Mouse (Mus musculus): ENCODE data around the gene Il21r. TPM values are rescaled to one million over a fixed set of nuclear protein-coding genes. Genes with fewer than 3 reads are reported as not detected.

Gene Il21r
- total and polyA plus RNA-seq, 3 experiments, result 0.06 TPM; not detected in 2

DNA sequence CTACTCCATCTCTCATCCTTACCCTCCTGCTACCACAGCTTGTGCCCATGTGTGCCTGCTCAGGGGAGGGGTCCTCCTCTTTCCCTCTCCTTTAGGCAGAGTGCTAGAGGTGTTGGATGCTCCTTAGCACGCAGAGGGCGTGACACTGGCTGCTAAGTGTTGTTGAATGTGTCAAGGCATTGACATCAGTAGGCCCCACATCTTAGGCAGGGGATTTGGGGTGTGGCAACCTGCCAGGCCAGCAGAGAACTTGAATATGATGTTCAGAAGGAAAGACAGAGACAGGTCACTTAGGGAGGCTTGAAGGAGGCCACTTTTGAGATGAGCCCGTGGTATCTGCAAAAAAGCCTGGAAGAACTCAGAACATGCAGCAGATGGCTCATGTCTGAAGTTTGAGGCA, 25.1 kb upstream of the Il21r start:
- Histone ChIP-seq H3K36me3 (ENCODE audit: control insufficient read depth in 1 of 2, insufficient read depth in 2 of 2, low read length in 2 of 2) (no peaks in the 10 kb centered on the region), H3K9ac (ENCODE audit: control insufficient read depth, low read depth, low read length, poor library complexity, severe bottlenecking) (no peak overlapping the region), H3K27me3 (ENCODE audit: control insufficient read depth in 1 of 2, insufficient read depth in 2 of 2, low read length in 2 of 2) (no peaks in the 10 kb centered on the region), H3K27ac (ENCODE audit: control insufficient read depth, low read depth, low read length) (no peak overlapping the region), H3K79me2 (ENCODE audit: control insufficient read depth, insufficient read depth, low read length, poor library complexity) (no peaks in the 10 kb centered on the region), H3K4me3 (ENCODE audit: control insufficient read depth in 1 of 2, insufficient read depth in 1 of 2, low read depth in 2 of 2, low read length in 2 of 2) (no peak overlapping the region), H3K9me3 (replicated peaks; ENCODE audit: insufficient read depth, low read length) (no peaks in the 10 kb centered on the region), H3K4me1 (ENCODE audit: control insufficient read depth in 1 of 2, insufficient read depth in 2 of 2, low read length in 2 of 2) (peaks cover 0 to 4% of the 10 kb centered on the region in 2 experiments; a peak in 1 of 4 replicates)
- no peak for DNase-seq (ENCODE audit: low read depth, low spot score)
- TF ChIP-seq CHD1 (IDR thresholded peaks at IDR 0.05; ENCODE audit: low read depth, low read length), result no peak
- no peak for TF ChIP-seq MYC (IDR thresholded peaks at IDR 0.05; ENCODE audit: low read depth, low read length)
- no peak for TF ChIP-seq RAD21 (IDR thresholded peaks at IDR 0.05; ENCODE audit: low read depth, low read length)
- TF ChIP-seq NELFE (IDR thresholded peaks at IDR 0.05; ENCODE audit: low read depth, low read length), result no peak
- no peak for TF ChIP-seq TCF12 (IDR thresholded peaks at IDR 0.05; ENCODE audit: low read depth, low read length)

DNA sequence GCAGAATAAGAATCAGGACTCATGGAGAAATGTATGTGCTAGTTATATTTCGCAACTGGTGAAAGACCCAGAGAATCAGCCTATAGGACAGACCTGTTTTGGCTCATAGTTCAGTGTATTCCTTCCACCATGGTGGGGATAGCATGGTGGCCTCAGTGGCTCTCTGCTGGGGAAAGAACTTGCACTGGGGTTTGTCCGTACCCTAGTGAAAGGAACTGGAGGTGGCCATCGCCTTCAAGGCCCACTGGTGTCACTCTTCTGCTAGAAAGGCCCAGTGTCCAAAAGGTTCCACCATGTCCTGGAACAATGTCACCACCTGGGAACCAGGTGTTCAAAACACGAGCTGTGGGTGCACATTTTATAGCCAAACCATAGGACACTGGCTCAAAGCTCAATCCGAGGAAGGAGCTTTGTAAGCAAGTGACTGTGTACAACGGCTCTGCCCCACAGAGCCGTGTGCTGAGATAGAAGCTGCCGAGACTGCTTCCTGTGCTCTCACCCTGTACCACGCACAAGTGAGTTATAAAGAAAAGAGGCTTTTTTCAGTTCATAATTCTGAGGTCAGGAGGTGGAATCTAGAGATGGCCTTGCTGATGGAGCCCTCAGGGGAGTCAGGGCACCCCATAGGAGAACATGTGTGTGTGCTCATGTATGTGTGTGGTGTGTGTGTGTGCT, 23.5 kb upstream of the Il21r start:
- Histone ChIP-seq H3K36me3 (ENCODE audit: control insufficient read depth in 1 of 2, insufficient read depth in 2 of 2, low read length in 2 of 2) (no peaks in the 10 kb centered on the region), H3K4me1 (ENCODE audit: control insufficient read depth in 1 of 2, insufficient read depth in 2 of 2, low read length in 2 of 2) (peaks cover 0 to 4% of the 10 kb centered on the region in 2 experiments; a peak in 1 of 4 replicates), H3K9me3 (replicated peaks; ENCODE audit: insufficient read depth, low read length) (no peaks in the 10 kb centered on the region), H3K27ac (ENCODE audit: control insufficient read depth, low read depth, low read length) (no peak overlapping the region), H3K79me2 (ENCODE audit: control insufficient read depth, insufficient read depth, low read length, poor library complexity) (no peaks in the 10 kb centered on the region), H3K4me3 (ENCODE audit: control insufficient read depth in 1 of 2, insufficient read depth in 1 of 2, low read depth in 2 of 2, low read length in 2 of 2) (no peak overlapping the region), H3K27me3 (ENCODE audit: control insufficient read depth in 1 of 2, insufficient read depth in 2 of 2, low read length in 2 of 2) (no peaks in the 10 kb centered on the region), H3K9ac (ENCODE audit: control insufficient read depth, low read depth, low read length, poor library complexity, severe bottlenecking) (no peak overlapping the region)
- no peak for DNase-seq (ENCODE audit: low read depth, low spot score)
- TF ChIP-seq HCFC1 (IDR thresholded peaks at IDR 0.05; ENCODE audit: low read depth, low read length) (no peak), SIN3A (IDR thresholded peaks at IDR 0.05; ENCODE audit: low read length) (no peak), RAD21 (IDR thresholded peaks at IDR 0.05; ENCODE audit: low read depth, low read length) (no peak), ZNF384 (IDR thresholded peaks at IDR 0.05; ENCODE audit: low read depth, low read length) (no peak), ELF1 (IDR thresholded peaks at IDR 0.05; ENCODE audit: low read depth, low read length) (no peak), CHD2 (IDR thresholded peaks at IDR 0.05; ENCODE audit: low read length) (no peak), ZMIZ1 (IDR thresholded peaks at IDR 0.05; ENCODE audit: low read depth, low read length) (no peak), UBTF (IDR thresholded peaks at IDR 0.05; ENCODE audit: borderline replicate concordance, insufficient read depth, low read depth, low read length) (no peak), MXI1 (IDR thresholded peaks at IDR 0.05; ENCODE audit: low read depth, low read length) (no peak), SMC3 (IDR thresholded peaks at IDR 0.05; ENCODE audit: low read depth, low read length) (no peak), CHD1 (IDR thresholded peaks at IDR 0.05; ENCODE audit: low read depth, low read length) (no peak), MEF2A (IDR thresholded peaks at IDR 0.05; ENCODE audit: extremely low read depth, insufficient replicate concordance, low read depth, low read length, poor library complexity, severe bottlenecking) (no peak), USF2 (IDR thresholded peaks at IDR 0.05; ENCODE audit: borderline replicate concordance in 1 of 2, insufficient read depth in 1 of 2, low read depth in 1 of 2, low read length in 2 of 2) (no peak), GATA1 (IDR thresholded peaks at IDR 0.05; ENCODE audit: low read depth, low read length) (no peak), USF1 (IDR thresholded peaks at IDR 0.05; ENCODE audit: low read depth, low read length) (no peak), EP300 (IDR thresholded peaks at IDR 0.05; ENCODE audit: low read depth in 1 of 2, low read length in 2 of 2) (no peak), ETS1 (IDR thresholded peaks at IDR 0.05; ENCODE audit: low read depth, low read length) (no peak), ZKSCAN1 (IDR thresholded peaks at IDR 0.05; ENCODE audit: low read depth, low read length) (no peak), GABPA (IDR thresholded peaks at IDR 0.05; ENCODE audit: low read depth, low read length) (no peak)
